Mouse (Mus musculus) heart, embryonic 12.5 days (tissue): ENCODE measurements around the gene Wfdc11. TPM values are rescaled to one million over a fixed set of nuclear protein-coding genes. Genes with fewer than 3 reads are reported as not detected.
A peak's percentile ranks its signal among the peaks of the same experiment; 100 is the strongest.

Experiments
- ATAC-seq: fragments of 200-750 bp; cut with Nextera tagmentation; 2 replicates; pipeline ENCODE4 v1.8.0; 2017; ENCODE audit warnings: moderate TSS enrichment, moderate library complexity; ENCODE audit not compliant: insufficient number of reproducible peaks, low FRiP score
- H3K27ac ChIP-seq: fragments of 300-500 bp; sonication (generic); 2 replicates; pipeline ENCODE4 v1.5.1; 2016; ENCODE audit warnings: mild to moderate bottlenecking, moderate library complexity; ENCODE audit not compliant: poor library complexity, severe bottlenecking
- H3K27me3 ChIP-seq: fragments of 300-500 bp; sonication (generic); replicated peaks from 2 replicates; pipeline ENCODE4 v1.6.1; 2016; ENCODE audit warnings: mild to moderate bottlenecking, moderate library complexity
- H3K36me3 ChIP-seq: fragments of 300-500 bp; sonication (generic); 2 replicates; pipeline ENCODE4 v1.6.1; 2016; ENCODE audit warnings: mild to moderate bottlenecking, moderate library complexity
- H3K4me1 ChIP-seq: fragments of 300-500 bp; sonication (generic); replicated peaks from 2 replicates; pipeline ENCODE4 v1.6.1; 2016; ENCODE audit warnings: mild to moderate bottlenecking
- H3K4me2 ChIP-seq: fragments of 300-500 bp; sonication (generic); 2 replicates; pipeline ENCODE4 v1.6.1; 2016; ENCODE audit warnings: mild to moderate bottlenecking, moderate library complexity
- H3K4me3 ChIP-seq: fragments of 300-500 bp; sonication (generic); 2 replicates; pipeline ENCODE4 v1.5.1; 2016; ENCODE audit warnings: mild to moderate bottlenecking
- H3K9ac ChIP-seq: fragments of 300-500 bp; sonication (generic); 2 replicates; pipeline ENCODE4 v1.6.1; 2016; ENCODE audit warnings: mild to moderate bottlenecking, moderate library complexity
- H3K9me3 ChIP-seq: fragments of 300-500 bp; sonication (generic); replicated peaks from 2 replicates; pipeline ENCODE4 v1.6.1; 2016; ENCODE audit warnings: mild to moderate bottlenecking, moderate library complexity
- WGBS: fragments of 180-500 bp; shearing (Covaris S2); methylation state at CpG from one replicate; pipeline ENCODE4 v1.1.7; 2016; 5-methylcytosine and 5-hydroxymethylcytosine counted together
- polyA plus RNA-seq: library from polyadenylated mRNA; unstranded; fragments of >200 nt; fragmentation: Nextera tagmentation; extraction: Ambion mirVana; gene quantifications from 2 replicates; pipeline ENCODE4 v1.2.1, GENCODE M21; 2016

Gene Wfdc11
- polyA plus RNA-seq, 1 experiment from 2014 or later: not detected

- Histone ChIP-seq H3K27me3 (peaks cover 5% of the 10 kb centered on the region; the same call in 1 of the 2 replicates), H3K9me3 (peaks cover 4% of the 10 kb centered on the region; the same call in 1 of the 2 replicates), H3K27ac (no peak overlapping the region), H3K36me3 (no peaks in the 10 kb centered on the region), H3K4me3 (peak overlapping the region; percentile 30), H3K4me1 (no peaks in the 10 kb centered on the region), H3K4me2 (peak overlapping the region; percentile 62), H3K9ac (no peak overlapping the region)
- WGBS: 19% methylated on average over 19 of the region's 19 CpGs
- ATAC-seq: peak; percentile 51; the same call in 1 of the 2 replicates
These were observed 5.2 kb upstream of the Wfdc11 start for GRCm38 (mm10) chr2:164678848-164679625.

GRCm38 (mm10) chr2:164676916-164677685 is 3.2 kb upstream of the Wfdc11 start:
- 73% methylated on average over 16 of the region's 16 CpGs for WGBS
- no peak overlapping the region for H3K27ac ChIP-seq
- H3K4me3 ChIP-seq: no peak overlapping the region
- no peak overlapping the region for H3K4me2 ChIP-seq
- peaks cover 5% of the 10 kb centered on the region; the same call in 1 of the 2 replicates for H3K27me3 ChIP-seq
- H3K4me1 ChIP-seq: no peaks in the 10 kb centered on the region
- no peaks in the 10 kb centered on the region for H3K36me3 ChIP-seq
- ATAC-seq: no peak
- no peak overlapping the region for H3K9ac ChIP-seq
- H3K9me3 ChIP-seq: peaks cover 4% of the 10 kb centered on the region; the same call in 1 of the 2 replicates

DNA sequence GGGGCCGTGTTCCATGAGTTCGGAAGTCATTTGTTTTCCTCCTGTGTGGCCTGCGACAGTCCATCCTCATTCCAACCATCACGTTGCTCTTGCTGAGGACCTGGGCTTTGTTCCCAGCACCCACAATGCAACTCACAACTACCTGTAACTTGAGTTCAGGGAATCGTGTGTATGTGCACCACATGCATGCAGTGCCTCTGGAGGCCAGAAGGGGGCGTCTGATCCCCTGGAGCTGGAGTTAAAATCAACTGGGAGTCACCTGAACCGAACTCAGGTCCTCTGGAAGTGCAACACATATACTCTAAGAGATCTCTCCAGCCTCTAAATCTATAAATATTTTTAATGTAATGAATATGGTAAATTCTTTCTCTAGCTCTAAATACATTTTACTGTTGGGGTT is 2.2 kb upstream of the Wfdc11 start:
- Histone ChIP-seq H3K27me3 (peaks cover 5% of the 10 kb centered on the region; the same call in 1 of the 2 replicates), H3K36me3 (no peaks in the 10 kb centered on the region), H3K4me3 (no peak overlapping the region), H3K4me1 (no peaks in the 10 kb centered on the region), H3K9me3 (peaks cover 4% of the 10 kb centered on the region; the same call in 1 of the 2 replicates), H3K4me2 (no peak overlapping the region), H3K27ac (no peak overlapping the region), H3K9ac (no peak overlapping the region)
- 76% methylated on average over 7 of the region's 7 CpGs for WGBS
- no peak for ATAC-seq

GRCm38 (mm10) chr2:164670938-164671337 is 2.9 kb downstream of the Wfdc11 start:
- WGBS: 33% methylated on average over 1 of the region's 1 CpGs
- Histone ChIP-seq H3K27ac (no peak overlapping the region), H3K9me3 (peaks cover 9% of the 10 kb centered on the region; the same call in 1 of the 2 replicates), H3K27me3 (peaks cover 3% of the 10 kb centered on the region; the same call in 1 of the 2 replicates), H3K9ac (no peak overlapping the region; the same call in 1 of the 2 replicates), H3K4me1 (no peaks in the 10 kb centered on the region), H3K4me2 (no peak overlapping the region), H3K36me3 (no peaks in the 10 kb centered on the region), H3K4me3 (no peak overlapping the region)
- no peak for ATAC-seq

- ATAC-seq: no peak
- 65% methylated on average over 5 of the region's 5 CpGs for WGBS
- Histone ChIP-seq H3K27ac (no peak overlapping the region), H3K4me2 (no peak overlapping the region), H3K4me1 (no peaks in the 10 kb centered on the region), H3K36me3 (no peaks in the 10 kb centered on the region), H3K27me3 (peaks cover 3% of the 10 kb centered on the region; the same call in 1 of the 2 replicates), H3K9ac (no peak overlapping the region), H3K4me3 (no peak overlapping the region), H3K9me3 (peaks cover 7% of the 10 kb centered on the region; the same call in 1 of the 2 replicates)
These were observed 3.6 kb downstream of the Wfdc11 start for GRCm38 (mm10) chr2:164670261-164670660.

DNA sequence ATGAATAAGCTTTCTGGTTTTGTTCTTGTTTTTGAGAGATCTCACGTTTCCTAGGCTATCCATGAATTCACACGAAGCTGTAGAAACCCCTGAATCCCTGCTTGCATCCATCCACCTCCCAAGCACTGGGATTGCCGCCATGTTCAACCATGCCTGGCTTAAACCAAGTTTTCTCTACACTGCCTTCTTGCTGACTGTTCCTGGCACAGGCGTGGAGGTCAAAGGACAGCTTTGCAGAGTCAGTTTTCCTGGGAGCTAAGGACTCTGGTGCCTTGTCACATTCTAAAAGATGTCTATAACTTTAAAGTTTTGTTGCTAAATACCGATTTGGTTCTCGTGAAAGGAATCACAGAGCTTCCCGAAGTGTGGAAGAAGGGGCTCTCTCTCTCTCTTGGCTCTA is 9.0 kb downstream of the Wfdc11 start:
- WGBS: 80% methylated on average over 7 of the region's 7 CpGs
- Histone ChIP-seq H3K9ac (no peak overlapping the region), H3K36me3 (no peaks in the 10 kb centered on the region), H3K27ac (no peak overlapping the region), H3K9me3 (peaks cover 7% of the 10 kb centered on the region; the same call in 1 of the 2 replicates), H3K27me3 (no peaks in the 10 kb centered on the region), H3K4me2 (no peak overlapping the region), H3K4me3 (no peak overlapping the region), H3K4me1 (no peaks in the 10 kb centered on the region)
- ATAC-seq: no peak

- Histone ChIP-seq H3K9me3 (no peaks in the 10 kb centered on the region), H3K4me3 (no peak within 1 kb of the TSS), H3K9ac (no peak within 1 kb of the TSS), H3K27me3 (no peaks in the 10 kb centered on the region), H3K36me3 (no peaks in the 10 kb centered on the region), H3K27ac (no peak within 1 kb of the TSS), H3K4me1 (no peaks in the 10 kb centered on the region), H3K4me2 (no peak within 1 kb of the TSS)
- ATAC-seq: no peak
- 82% methylated on average over 9 of the region's 9 CpGs for WGBS
These were observed 17.4 kb downstream of the Wfdc11 start, which contains the start of gene Wfdc9 for GRCm38 (mm10) chr2:164656483-164656882. TSS of gene Wfdc9 (minus strand) at chr2:164656583.

DNA sequence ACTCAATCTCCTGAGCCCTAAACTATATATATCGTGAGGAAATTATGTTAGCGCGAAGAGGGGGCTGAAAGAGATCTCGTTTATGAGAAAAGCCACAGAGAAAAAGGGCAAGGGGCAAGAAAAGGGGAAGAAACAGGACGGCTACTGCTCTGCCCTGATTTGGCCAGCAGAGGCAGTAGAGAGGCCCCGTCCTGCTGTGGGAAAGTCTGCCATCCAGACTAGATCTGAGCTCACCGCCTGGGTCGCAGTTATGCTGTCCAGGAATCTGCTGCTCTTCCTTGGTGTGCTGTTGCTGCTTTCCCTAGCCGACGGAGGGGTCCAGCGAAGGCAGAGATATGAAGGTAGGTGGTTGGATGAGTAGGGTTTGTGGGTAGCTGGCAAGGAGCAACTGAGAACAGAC is 18.0 kb downstream of the Wfdc11 start, which contains the start of gene Wfdc10:
Gene Wfdc10, plus strand, starts transcription at position 189 of the 400 bp plus-strand sequence.
- Histone ChIP-seq H3K4me2 (no peak within 1 kb of the TSS), H3K27me3 (no peaks in the 10 kb centered on the region)
- ATAC-seq: no peak

GRCm38 (mm10) chr2:164641881-164642673 is 31.8 kb downstream of the Wfdc11 start:
- H3K27me3 ChIP-seq: no peaks in the 10 kb centered on the region
- H3K4me3 ChIP-seq: no peak overlapping the region
- WGBS: 71% methylated on average over 13 of the region's 13 CpGs
- H3K4me1 ChIP-seq: no peaks in the 10 kb centered on the region
- no peak overlapping the region for H3K4me2 ChIP-seq
- peaks cover 6% of the 10 kb centered on the region for H3K9me3 ChIP-seq
- ATAC-seq: no peak
- H3K36me3 ChIP-seq: no peaks in the 10 kb centered on the region
- H3K9ac ChIP-seq: no peak overlapping the region
- no peak overlapping the region for H3K27ac ChIP-seq

More for the DNA sequence above, 18.0 kb downstream of the Wfdc11 start, which contains the start of gene Wfdc10:
- Histone ChIP-seq H3K4me1 (no peaks in the 10 kb centered on the region), H3K9me3 (no peaks in the 10 kb centered on the region), H3K27ac (no peak within 1 kb of the TSS), H3K9ac (no peak within 1 kb of the TSS), H3K36me3 (no peaks in the 10 kb centered on the region), H3K4me3 (no peak within 1 kb of the TSS)
- WGBS: 14% methylated on average over 11 of the region's 11 CpGs

DNA sequence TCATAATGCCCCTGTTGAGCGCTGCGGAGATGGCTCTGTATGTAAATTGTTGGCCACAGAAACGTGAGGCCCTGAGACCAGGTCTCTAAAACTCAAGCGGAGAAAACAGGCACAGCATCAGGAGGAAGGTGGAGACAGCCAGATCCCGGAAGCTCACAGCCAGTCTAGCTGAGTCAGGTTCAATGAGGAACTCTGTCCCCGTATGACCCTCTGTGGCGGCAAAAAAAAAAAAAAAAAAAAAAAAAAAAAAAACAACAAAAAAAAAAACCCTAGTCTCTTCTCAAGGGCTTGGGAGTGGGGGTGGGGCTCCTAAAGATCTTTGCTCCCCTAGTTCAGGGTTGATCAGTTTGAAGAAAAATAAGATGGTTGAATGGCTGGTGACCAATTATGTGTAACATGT is 32.8 kb downstream of the Wfdc11 start:
- 55% methylated on average over 7 of the region's 7 CpGs for WGBS
- no peak overlapping the region for H3K27ac ChIP-seq

More for the DNA sequence above, 32.8 kb downstream of the Wfdc11 start:
- Histone ChIP-seq H3K9me3 (peaks cover 6% of the 10 kb centered on the region), H3K36me3 (no peaks in the 10 kb centered on the region), H3K9ac (no peak overlapping the region), H3K4me3 (no peak overlapping the region), H3K27me3 (no peaks in the 10 kb centered on the region), H3K4me2 (no peak overlapping the region), H3K4me1 (no peaks in the 10 kb centered on the region)
- no peak for ATAC-seq
